Mouse (Mus musculus) frontal cortex, adult 2 months (tissue): ENCODE data around the gene Pcyt1a. TPM values are rescaled to one million over a fixed set of nuclear protein-coding genes. Genes with fewer than 3 reads are reported as not detected.

Experiments used
- DNase-seq, 2 experiments: peaks; one replicate each; pipeline ENCODE4 v3.0.0; 2022; ENCODE audit warnings: low spot score in 1 of 2; ENCODE audit errors: extremely low spot score in 1 of 2
- polyA plus RNA-seq: library from polyadenylated mRNA; depleted of rRNA; stranded (reverse); fragments of >200 nt; gene quantifications from 2 replicates; pipeline ENCODE4 v1.2.3, GENCODE M21; 2012

The Pcyt1a gene
- polyA plus RNA-seq, 1 experiment: 24.5 TPM

DNA sequence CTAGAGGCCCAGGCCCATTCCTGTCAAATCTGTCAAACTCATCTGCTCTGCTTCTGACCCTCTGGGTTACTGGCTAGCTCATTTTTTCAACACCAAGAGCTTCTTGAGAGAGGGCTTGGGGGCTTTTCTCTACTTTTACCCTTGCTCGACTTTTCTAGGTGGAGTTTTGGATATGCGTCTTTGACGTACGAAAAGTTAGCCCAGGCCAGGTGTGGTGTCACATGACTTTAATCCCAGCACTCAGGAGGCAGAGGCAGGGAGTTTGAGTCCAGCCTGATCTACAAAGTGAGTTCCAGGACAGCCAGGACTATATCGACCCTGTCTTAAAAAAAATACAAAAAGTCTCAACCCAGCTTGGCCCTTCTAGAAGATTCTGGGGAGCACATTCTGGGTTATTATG lies 77.3 kb downstream of the Pcyt1a start:
- no peak for DNase-seq

DNA sequence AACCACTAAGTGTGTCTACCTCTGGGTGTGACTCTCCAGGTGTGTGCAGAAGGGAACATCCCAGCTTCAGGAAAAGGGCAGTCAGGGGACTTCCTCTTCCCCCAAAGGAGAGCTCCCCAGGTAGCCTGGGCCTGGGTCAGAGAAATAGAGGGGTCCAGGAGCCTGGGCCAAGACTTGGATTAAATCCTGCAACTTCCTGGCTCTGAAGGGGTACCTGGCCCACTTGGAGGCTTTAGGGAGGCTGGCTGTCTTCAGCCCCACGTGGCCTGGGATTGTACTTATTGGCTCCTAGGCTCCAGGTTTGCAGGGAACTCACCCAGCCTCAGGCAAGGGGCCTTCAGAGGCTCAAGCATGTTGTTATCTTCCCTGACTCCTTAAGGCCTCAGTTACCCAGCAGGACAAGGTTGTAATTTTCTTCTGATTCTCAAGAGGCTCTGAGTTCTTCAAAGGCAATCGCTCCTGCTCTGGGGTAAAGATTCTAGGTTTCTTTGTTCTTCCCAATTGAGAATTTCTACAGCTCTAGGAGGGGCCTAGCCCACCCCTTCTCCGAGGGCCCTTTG lies 77.9 kb downstream of the Pcyt1a start:
- DNase-seq: no peak

DNA sequence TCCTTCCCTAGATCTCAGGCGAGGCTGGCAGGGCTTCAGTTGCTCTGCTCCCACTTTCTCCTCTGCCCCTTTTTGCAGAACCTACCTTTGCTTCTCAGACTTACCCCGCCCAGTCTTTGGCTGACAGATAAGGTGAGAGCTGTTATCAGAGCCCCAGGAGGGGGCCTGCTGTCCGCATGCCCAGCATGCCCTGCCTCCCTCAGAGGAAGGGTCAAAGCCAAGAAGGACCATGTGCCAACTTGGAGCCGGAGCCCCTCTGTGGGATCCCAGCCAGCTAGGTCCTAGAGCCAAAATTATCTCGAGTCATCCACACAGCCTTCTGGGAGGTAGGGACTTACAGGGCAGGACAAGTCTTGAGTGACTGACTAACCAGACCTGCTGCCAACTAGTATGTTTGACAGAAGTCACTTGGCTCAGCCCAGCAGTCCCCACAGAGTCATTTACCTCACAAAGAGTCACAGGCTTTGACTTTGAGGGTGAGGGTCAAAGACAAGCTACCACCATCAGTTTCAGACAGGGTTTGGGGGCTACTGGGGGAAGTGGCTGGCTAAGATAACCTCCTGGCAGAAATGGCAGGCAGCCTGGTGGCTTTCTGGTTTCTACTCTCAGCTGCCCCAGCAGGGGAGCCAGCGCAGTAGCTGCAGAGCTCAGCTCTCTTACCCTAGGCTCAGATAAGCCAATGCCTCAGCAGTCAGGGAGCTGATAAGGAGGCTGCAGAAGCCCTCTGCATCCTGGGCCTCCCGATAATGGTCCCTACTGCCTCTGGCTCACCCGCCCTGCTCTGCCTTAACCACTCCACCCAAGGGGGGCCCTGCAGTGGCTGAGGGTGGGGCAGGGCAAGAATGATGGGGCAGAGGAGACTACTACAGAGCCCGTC lies 78.6 kb downstream of the Pcyt1a start:
- DNase-seq: no peak

DNA sequence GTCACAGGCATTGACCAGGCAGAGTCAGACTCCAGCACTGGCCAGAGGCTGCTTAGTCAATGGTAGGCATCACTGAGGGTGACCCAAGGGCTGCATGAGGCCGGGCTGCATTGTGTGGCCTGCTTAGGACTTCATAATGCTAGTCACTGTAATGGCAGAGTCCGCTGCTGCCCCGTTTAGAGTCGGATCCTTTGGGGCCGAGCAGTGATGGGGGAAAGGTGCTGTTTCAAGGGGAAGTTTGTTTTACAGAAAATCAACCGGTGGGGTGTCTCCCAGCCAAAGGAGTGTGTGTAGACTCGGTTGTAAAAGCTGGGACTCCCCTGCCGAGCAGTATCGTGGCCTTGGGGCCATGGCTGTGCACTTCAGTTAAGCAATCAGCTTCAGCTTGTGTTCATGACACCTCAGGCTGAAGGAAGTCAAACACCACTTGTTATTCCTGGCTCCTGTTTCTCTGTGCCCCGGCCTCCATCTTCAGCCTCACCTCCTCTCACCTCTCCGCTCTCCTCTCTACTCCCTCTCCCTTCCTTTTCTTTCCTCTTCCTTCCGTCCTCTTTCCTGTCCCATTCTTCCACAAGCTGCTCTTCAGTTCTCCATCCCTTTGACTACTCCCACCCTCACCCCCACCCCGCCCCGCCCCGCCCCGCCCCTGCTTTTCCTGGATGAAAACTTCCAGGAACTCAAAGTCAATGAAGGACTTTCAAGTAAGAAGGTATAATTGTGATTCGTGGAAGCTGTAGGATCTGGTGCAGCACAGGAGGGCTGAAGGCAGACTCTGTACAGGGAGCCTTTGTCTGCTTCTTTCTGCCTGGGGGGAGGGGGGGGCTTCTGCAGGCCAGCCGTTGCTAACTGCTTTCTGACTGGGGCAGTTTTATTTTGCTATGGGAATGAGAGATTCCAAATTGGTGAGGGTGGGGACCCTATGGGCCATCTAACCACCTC lies 79.9 kb downstream of the Pcyt1a start:
- no peak for DNase-seq

DNA sequence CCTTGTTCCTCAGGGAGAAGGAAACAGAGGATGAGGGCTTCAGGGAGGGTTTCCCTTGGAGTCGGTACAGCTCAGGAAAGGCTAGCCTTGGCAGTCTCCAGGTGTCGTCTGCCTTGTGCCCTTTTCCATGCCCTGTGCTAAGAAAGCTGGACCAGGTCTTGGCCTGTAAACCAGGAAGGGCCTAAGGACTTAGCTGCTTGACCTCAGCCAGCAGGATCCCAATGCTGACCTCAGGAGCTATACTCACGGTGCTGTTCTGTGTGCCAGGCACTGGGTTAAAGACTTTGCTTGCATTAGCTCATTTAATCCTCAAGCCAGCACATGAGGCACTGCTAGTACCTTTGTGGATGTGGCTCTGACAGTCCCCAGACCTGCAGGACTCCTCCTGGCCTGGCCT lies 80.6 kb downstream of the Pcyt1a start:
- no peak for DNase-seq

DNA sequence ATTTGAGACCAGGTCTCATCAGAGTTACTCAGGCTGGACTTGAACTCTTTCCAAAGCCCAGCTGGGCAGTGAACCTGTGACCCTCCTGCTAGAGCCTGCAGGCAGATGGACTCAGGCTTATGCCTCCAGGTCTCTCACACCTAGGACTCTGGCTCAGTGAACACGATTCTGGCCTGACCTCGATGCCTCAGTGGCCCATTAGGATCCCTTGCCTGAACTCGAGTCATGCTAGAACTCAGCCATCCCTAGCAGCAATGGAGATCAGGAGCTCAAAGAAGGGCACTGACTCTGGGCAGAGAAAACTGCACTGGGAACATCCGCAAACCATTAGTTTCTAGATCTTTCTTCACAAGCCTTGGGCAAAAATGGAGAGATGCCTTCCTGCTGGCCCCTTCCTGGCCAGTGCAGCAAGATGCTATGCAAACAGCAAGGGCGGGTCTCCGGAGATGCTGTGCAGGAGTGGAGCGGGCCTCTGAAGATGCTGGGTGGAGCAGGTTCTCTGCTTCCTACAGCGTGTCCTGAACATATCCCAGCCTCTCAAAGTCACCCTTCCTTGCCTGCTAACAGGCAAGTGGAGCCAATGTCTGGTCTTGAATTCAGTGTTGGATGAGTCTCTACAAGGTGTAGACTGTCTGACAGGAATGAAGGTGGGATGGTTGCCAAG lies 81.2 kb downstream of the Pcyt1a start:
- no peak for DNase-seq

DNA sequence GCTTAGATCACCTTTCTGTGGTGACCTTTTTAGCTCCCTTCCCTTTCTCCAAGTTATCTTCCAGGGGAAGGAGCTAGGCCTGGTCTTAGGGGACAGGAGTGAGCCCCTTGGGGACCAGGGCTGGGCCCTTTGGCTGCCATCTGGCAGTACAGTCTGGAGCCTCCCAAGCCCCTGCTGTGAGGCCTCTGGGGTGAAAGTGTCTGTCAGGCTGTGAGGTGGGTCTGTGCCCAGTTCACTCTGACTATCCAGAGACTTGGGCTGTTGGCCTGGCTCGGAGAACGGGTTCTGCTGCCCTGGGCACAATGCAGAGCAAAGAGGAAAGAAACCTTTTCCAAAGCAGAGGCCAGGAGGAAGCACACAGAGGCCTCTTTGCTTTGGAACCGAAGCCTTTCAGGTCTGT lies 82.2 kb downstream of the Pcyt1a start:
- DNase-seq: no peak

DNA sequence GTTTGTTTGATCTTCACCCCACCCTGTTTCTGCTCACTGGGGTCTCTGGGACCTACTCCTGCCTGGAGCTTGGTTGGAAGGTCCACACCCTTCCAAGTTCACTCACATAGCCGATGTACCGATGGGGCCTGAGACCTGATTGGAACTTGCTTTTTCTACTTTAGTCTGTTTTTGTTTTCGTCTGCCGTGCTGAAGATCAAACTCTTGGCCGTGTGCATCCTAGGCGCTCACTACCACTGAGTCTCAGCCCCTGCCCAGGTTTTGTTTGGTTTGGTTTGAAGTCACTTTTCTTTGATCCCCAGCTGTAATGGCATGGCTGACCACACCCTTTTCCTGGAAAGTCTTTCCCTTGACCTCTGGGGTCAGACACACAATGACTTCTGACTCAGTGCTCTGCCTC lies 82.7 kb downstream of the Pcyt1a start:
- DNase-seq: no peak

DNA sequence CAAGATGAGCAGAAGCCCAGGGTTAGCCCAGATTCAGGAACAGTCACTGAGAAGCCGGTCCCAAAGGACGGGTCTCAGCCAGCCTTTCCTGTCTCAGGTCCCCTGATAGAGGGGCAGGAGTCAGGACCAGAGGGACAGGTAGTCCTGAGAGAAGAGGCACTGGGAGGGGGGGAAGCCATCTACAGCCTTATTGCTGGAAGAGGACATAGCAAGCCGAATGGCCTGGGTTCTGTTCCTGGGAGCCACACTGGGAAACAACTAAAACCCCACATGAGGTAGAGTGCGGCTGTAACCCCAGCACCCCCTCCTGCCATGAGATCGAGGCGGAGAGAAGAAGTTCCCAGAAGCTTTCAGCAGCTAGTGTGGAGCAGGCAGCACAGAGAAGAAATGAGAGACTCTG lies 83.2 kb downstream of the Pcyt1a start:
- no peak for DNase-seq

DNA sequence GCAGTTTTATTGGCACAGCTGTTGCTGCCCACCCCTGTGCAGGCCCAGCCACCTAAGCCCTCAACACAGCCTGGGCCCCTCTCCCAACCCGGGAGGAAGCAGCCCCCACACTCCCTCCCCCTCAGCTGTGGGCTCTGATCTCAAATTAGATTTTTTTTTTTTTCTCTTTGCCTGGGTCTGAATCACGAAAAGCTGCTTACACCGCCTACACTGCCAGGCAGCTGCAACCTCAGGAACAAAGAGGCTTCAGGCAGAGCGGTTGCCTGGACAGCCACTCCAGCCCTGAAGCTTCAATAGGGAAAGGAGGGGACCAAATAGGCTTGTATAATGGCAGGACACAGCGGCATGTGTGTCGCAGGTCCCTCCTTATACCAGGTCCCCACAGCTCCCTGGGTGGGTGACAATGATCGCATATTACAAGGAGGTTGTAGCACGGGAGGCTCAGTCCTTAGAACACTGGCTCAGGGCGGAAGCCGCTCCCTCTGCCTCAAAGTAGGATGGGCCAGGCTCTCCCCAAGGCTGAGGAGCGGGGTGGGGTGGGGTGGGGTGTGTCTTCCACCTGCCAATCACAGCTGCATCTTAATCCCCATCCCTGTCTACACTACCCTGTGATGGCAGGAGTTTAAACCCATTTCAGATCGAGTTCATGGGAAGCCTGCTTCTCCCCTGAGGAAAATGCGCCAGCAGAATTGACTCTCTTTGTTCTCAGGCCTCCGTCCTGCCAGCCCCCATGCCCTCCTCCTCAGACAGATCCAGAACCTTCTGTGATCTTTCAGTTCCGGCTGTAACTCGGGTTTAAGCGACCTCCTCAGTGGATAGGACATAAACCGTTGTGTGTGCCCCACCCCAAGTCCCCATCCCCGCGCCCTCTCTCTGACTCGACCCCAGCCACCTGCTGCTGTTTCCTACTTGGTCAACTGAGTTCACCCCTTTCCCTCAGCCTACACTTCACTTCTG lies 85.6 kb downstream of the Pcyt1a start:
- peak; percentile 83 to 84 for DNase-seq

DNA sequence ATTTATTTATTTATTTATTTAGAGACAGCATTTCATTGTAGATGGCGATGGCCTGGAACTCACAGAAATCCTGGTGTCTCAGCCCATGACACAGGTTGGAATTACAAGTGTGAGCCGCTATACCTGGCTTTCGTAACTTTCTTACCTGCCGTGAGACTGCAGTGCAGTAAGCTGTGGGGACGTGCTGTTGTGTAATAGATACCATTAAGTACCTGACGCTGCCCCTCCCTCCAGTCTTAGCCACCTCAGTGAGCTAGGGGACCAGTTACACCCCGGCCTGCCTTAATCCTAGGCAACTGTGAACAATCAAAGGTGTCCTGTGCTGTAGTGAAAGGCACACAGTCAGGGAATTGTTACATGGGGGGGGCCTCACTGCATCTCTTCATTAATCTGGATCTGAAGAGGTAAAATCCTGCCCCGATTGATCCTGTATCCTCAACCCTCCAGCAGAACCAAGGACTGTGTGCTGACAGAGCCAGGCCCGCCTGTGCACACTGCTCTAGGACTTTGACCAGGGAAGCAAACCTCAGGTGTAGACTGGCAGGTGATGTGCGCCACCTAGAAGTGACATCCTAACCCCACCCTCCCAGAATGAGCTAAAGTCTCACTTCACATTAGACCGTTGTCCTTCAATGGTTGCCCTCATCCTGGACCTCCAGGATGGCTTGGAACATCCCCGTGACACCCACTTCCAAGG lies 87.2 kb downstream of the Pcyt1a start:
- no peak for DNase-seq

DNA sequence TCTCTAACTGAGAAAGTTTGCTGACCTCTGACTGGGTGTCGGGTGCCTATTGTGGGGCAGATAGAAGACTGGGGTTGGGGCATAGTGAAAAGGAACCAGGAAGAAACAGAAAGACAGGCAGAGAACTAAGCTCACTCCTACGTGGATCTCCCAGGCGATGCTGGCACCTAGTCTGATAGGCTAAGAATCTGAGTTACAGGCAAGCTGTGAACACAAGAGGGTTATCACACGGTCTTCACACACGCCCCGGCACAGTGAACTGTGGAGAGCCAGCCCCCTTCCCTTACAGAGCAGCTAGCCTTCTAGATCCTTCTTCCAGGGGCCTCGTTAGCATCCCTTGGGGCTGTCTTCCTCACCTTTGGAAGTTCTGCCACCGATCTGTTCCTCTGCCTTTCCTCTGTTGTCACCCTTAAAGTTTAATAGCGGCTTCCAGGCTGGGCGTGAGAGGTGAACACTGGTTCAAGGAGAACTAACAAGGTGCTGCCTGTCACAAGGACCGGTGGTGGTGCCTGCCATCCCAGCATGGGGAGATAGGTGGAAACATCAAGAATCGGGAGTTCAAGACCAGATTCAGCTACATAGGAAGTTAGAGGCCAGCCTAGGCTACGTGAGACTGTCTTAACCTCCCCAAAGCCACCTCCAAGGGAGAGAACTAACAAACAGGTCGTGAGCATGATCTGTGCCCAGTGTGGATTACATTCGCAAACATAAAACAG lies 89.1 kb downstream of the Pcyt1a start:
- no peak for DNase-seq

DNA sequence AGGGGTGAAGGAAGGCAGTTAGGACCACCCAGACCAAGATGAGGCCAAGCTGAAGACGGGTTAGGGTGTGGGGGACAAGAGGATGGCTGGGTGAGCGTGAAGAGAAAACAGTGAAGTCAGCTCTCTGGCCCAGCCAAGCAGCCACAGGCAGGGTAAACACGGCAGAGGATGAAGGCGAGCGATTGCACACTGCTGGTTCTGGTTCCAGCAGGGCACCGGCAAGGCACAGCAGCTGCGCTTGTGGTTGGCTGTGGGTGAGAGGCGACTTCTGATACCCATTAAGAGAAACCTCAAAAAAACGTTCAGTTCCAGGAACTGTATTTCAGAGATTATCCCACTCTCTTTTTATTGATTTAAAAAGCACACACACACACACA lies 89.6 kb downstream of the Pcyt1a start:
- no peak for DNase-seq

DNA sequence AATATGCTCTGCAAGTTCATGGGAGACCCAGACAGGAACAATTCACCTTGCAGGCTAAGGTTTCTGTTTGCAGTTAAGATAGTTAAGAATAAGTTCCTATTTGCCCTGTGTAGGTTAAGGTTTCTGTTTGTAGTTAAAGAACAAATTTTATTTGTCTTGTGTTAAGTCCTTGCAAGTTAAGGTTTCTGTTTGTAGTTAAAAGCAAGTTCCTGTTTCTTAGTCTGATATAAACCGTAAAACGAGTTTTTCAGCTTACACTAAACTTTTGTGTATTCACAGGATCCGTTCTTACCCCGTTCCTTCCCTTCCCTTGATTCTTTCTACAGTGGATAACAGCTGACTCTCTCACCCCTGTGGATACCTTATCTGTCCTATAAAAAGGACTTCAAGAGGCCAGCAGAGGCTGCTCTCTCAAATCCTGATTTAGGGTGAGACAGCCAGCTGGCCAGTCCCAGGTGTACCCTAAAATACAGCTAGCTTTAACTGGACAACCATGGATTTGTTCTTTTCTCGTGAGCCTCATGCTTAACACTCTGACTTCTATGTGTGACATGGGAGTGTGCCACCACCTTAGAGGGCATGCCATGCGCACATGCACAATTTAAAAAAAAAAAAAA lies 92.0 kb downstream of the Pcyt1a start:
- no peak for DNase-seq

DNA sequence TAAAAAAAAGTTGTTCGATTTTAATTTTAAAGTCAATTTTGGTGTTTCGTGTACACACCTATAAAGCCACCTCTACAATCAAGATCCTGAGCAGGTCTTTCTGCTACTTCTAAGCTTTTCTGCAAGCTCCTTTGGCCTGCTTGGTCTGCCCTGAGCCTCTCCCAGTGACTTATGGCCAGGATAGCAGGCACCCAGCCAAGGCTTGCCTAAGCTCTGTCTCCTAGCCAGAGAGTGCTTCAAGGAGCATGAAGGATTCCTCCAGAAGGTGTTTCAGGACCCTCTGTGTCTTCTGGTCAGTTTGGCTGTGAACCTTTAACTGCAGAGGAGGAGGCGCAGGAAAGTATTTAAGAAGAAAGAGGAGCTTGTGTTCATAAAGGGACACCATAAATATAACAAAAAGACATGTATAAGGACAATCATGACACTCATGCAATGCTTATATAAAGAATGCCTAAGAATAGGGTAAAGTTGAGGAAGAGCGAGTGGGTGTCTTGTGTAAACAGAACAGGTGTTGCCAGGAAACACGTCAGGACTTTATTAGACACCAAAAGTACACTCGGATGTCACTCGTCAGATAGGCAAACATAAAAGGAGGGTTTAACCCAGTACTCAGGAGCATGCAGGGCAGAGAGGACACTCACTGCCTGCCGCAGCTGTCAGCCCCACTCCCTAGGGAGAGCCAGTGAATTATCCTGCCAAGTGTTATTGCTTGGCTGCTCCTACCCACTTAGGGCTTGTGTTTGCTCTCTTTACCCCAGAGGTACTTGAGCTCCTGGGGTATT lies 92.9 kb downstream of the Pcyt1a start:
- DNase-seq: no peak

DNA sequence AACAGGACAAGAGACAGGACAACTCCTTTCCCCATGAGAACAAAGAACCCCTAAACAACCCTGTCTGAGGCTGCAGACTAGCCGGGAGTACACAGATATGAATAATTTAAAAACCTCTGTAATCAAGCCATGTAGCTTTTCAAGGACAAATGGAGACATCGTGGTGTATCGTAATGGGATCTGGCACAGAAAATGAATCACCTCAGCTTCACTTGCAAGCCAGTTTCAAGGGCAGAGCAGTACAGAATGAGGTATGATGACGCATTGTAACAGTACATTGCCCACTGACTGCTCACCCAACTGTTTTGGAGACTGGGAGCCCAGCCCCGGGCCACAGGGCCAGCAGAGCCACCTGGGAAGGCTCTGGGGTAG lies 93.5 kb downstream of the Pcyt1a start:
- no peak for DNase-seq
